Mouse (Mus musculus): ENCODE measurements around the gene Thoc5.

- no peak for TF ChIP-seq USF1 (IDR thresholded peaks at IDR 0.05; ENCODE audit: low read depth)
- TF ChIP-seq POLR2A (IDR thresholded peaks at IDR 0.05; ENCODE audit: insufficient read length, low read depth): no peak
- TF ChIP-seq POLR2AphosphoS2 (IDR thresholded peaks at IDR 0.05; ENCODE audit: insufficient read length, low read depth): no peak
- TF ChIP-seq TCF12 (IDR thresholded peaks at IDR 0.05; ENCODE audit: insufficient read depth, poor library complexity, severe bottlenecking): no peak
Measured at GRCm38 (mm10) chr11:4853021-4853420, 42.1 kb upstream of the Thoc5 start.

Measured in myocyte (in vitro differentiated cells).